Mouse (Mus musculus): ENCODE data around the gene Ppil6.
A peak's percentile ranks its signal among the peaks of the same experiment; 100 is the strongest.

Ppil6 gene

GRCm38 (mm10) chr10:41489708-41490517 lies at the start of gene Ppil6, which contains the start of gene Smpd2:
Ppil6 (plus strand) TSS chr10:41490439.
Smpd2 (minus strand) TSS chr10:41490369.
- DNase-seq = peak; percentile 95 to 98

GRCm38 (mm10) chr10:41448216-41448615 lies 42.0 kb upstream of the Ppil6 start:
- no peak for DNase-seq

GRCm38 (mm10) chr10:41449684-41450083 lies 40.6 kb upstream of the Ppil6 start:
- peak; percentile 39 to 53 for DNase-seq

GRCm38 (mm10) chr10:41450137-41450670 lies 40.0 kb upstream of the Ppil6 start, which contains the start of gene Zbtb24:
Zbtb24 (plus strand) TSS chr10:41450383.
- peak; percentile 96 for DNase-seq

- no peak for DNase-seq
These were observed 39.3 kb upstream of the Ppil6 start for GRCm38 (mm10) chr10:41450780-41451522.

GRCm38 (mm10) chr10:41451656-41452055 lies 38.6 kb upstream of the Ppil6 start:
- DNase-seq = peak; percentile 70 to 73

GRCm38 (mm10) chr10:41452791-41453190 lies 37.4 kb upstream of the Ppil6 start:
- DNase-seq = no peak

- DNase-seq = no peak
These were observed 30.2 kb upstream of the Ppil6 start for GRCm38 (mm10) chr10:41459990-41460389.

- DNase-seq = no peak
These were observed 29.7 kb upstream of the Ppil6 start for GRCm38 (mm10) chr10:41460501-41460900.

GRCm38 (mm10) chr10:41461057-41461722 lies 29.0 kb upstream of the Ppil6 start:
- DNase-seq = no peak

- no peak for DNase-seq
These were observed 25.8 kb upstream of the Ppil6 start for GRCm38 (mm10) chr10:41464401-41464955.

- DNase-seq = no peak
These were observed 22.9 kb upstream of the Ppil6 start for GRCm38 (mm10) chr10:41467325-41467724.

GRCm38 (mm10) chr10:41470693-41471092 lies 19.5 kb upstream of the Ppil6 start:
- no peak for DNase-seq

- DNase-seq = no peak
These were observed 17.7 kb upstream of the Ppil6 start for GRCm38 (mm10) chr10:41472534-41472933.

- no peak for DNase-seq
These were observed 17.2 kb upstream of the Ppil6 start for GRCm38 (mm10) chr10:41472962-41473481.

- peak in 1 of 2 experiments; percentile 12 for DNase-seq
These were observed 16.3 kb upstream of the Ppil6 start for GRCm38 (mm10) chr10:41473782-41474468.

GRCm38 (mm10) chr10:41474981-41475391 lies 15.3 kb upstream of the Ppil6 start:
- DNase-seq = no peak

GRCm38 (mm10) chr10:41476171-41477017 lies 13.8 kb upstream of the Ppil6 start, which contains the start of gene Mical1:
Mical1 (plus strand) TSS chr10:41476314.
- peak; percentile 33 to 43 for DNase-seq

- DNase-seq = no peak
These were observed 13.3 kb upstream of the Ppil6 start for GRCm38 (mm10) chr10:41477018-41477277.

GRCm38 (mm10) chr10:41477278-41478181 lies 12.7 kb upstream of the Ppil6 start:
- DNase-seq = peak; percentile 49 to 50

All from kidney, adult 8-10 months (tissue).